Mouse (Mus musculus) embryonic fibroblast, embryonic 13.5 days (primary cell): ENCODE measurements around the gene Amer1. TPM values are rescaled to one million over a fixed set of nuclear protein-coding genes. Genes with fewer than 3 reads are reported as not detected.

ENCODE experiments used
- H3K27ac ChIP-seq: 2 replicates; pipeline ENCODE4 v1.5.1; 2012; ENCODE audit warnings: low read length, control low read depth, inconsistent platforms; ENCODE audit not compliant: insufficient read depth
- H3K4me1 ChIP-seq: 2 replicates; pipeline ENCODE4 v1.6.1; 2011; ENCODE audit warnings: low read length; ENCODE audit not compliant: control insufficient read depth, insufficient read depth
- H3K4me3 ChIP-seq: 2 replicates; pipeline ENCODE4 v1.5.1; 2011; ENCODE audit warnings: mild to moderate bottlenecking, control low read depth, low read length; ENCODE audit not compliant: insufficient read depth
- CTCF ChIP-seq: IDR thresholded peaks from 2 replicates; pipeline ENCODE4 v1.5.1; 2011; ENCODE audit warnings: mild to moderate bottlenecking, control low read depth, low read length, moderate library complexity, borderline replicate concordance; ENCODE audit not compliant: insufficient read depth
- POLR2A ChIP-seq: IDR thresholded peaks from 2 replicates; pipeline ENCODE4 v1.6.1; 2011; ENCODE audit warnings: low read depth, mild to moderate bottlenecking, control low read depth, low read length, moderate library complexity
- polyA plus RNA-seq: library from polyadenylated mRNA; stranded (reverse); fragments of >200 nt; gene quantifications from 2 replicates; pipeline ENCODE4 v1.2.4, GENCODE M21; 2011; ENCODE audit warnings: low read depth; ENCODE audit not compliant: missing spikeins, insufficient read length

The Amer1 gene
- polyA plus RNA-seq, 1 experiment: 12.7 TPM

- H3K27ac ChIP-seq: no peak overlapping the region
- H3K4me1 ChIP-seq: no peaks in the 10 kb centered on the region
- no peak overlapping the region for H3K4me3 ChIP-seq
- no peak for TF ChIP-seq CTCF
- TF ChIP-seq POLR2A: no peak
Measured at GRCm38 (mm10) chrX:95373101-95373500, 71.6 kb downstream of the Amer1 start.

Other genes starting within 250 kb of the Amer1 start
- 14.7 and 16.2 TPM in 2 replicates for gene Arhgef9, start 248.0 kb downstream of the Amer1 start, polyA plus RNA-seq
- gene Asb12, start 113.1 kb upstream of the Amer1 start, polyA plus RNA-seq: not detected in 2 replicates
- not detected in 2 replicates for gene Pfn5, start 113.2 kb upstream of the Amer1 start, polyA plus RNA-seq
- gene Zc4h2, start 213.6 kb upstream of the Amer1 start, polyA plus RNA-seq: 12.6 and 17.6 TPM in 2 replicates